Mouse (Mus musculus) heart, postnatal 14 days (tissue): Measurements from ENCODE around the gene Hspa14. TPM values are rescaled to one million over a fixed set of nuclear protein-coding genes. Genes with fewer than 3 reads are reported as not detected.

ENCODE experiments used
- DNase-seq, 2 experiments: peaks; one replicate each; pipeline ENCODE4 v3.0.0; 2021 to 2022
- intact Hi-C: fragments of 180-260 bp; cut with DNase I; formaldehyde crosslinking; loops from one replicate; pipeline ENCODE4 v1.15.1; 2025
- total RNA-seq, 2 experiments: library from RNA; stranded (reverse); gene quantifications; 2 replicates each; pipeline ENCODE4 v1.2.3; 2021

Hspa14 gene
- total RNA-seq, 2 experiments from 2014 or later: 25.5 to 27.1 TPM

DNA sequence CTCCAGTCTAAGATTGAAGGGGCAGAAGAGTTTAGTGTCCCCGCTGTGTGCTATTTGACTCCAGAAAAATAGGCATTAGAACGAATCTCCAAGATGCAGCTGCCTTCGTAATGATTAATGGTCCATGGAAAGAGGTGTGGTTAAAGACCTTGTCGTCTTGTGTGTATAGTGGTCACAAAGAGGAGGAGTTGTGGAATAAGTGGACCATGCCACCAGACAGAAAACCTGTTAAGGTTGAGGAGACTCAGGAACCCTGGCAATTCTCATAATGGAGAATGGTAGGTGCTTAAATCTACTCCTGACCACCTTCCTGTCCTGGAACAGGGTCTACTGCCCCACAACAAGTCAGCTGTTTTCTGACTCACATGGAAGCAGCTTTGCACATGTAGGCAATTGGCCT is 66.6 kb downstream of the Hspa14 start:
- no peak for DNase-seq
- intact Hi-C loops: no loop called here

- no peak for DNase-seq
- intact Hi-C loops: no loop called here
These were observed 68.4 kb downstream of the Hspa14 start for GRCm38 (mm10) chr2:3444206-3444605.

Other genes starting within 250 kb of the Hspa14 start
- 10 to 100 TPM; 11.2 to 12.5 TPM for gene Nmt2, start 228.6 kb downstream of the Hspa14 start, total RNA-seq
- 1 to 10 TPM; 4.1 to 4.7 TPM for gene Rpp38, start 180.2 kb downstream of the Hspa14 start, total RNA-seq
- gene Acbd7, start 176.6 kb downstream of the Hspa14 start, total RNA-seq: 1 to 10 TPM in 1 of 2 experiments, under 1 TPM in 1; 0.98 to 1.1 TPM
- not detected for gene Olah, start 115.6 kb downstream of the Hspa14 start, total RNA-seq
- 1 to 10 TPM; 2.2 to 3.0 TPM for gene Meig1, start 90.2 kb downstream of the Hspa14 start, total RNA-seq
- gene Dclre1c, start 88.7 kb downstream of the Hspa14 start, total RNA-seq: 1 to 10 TPM; 3.6 to 3.8 TPM
- under 1 TPM; 0.74 to 0.76 TPM for gene Suv39h2, start 37.8 kb downstream of the Hspa14 start, total RNA-seq
- 1 to 10 TPM; 1.4 to 2.0 TPM for gene Gm45902, start within 50 bp of the Hspa14 start, total RNA-seq
- gene Cdnf, start 216 bp upstream of the Hspa14 start, total RNA-seq: 10 to 100 TPM; 13.9 to 14.0 TPM
- gene Fam107b, start 57.7 kb upstream of the Hspa14 start, total RNA-seq: 10 to 100 TPM; 10.2 to 14.1 TPM